Mouse (Mus musculus) megakaryocyte, embryonic 14.5 days (primary cell): ENCODE data around the gene Med18.

Source experiments
- FLI1 ChIP-seq: IDR thresholded peaks from 2 replicates; pipeline ENCODE4 v1.6.1; 2012; ENCODE audit warnings: low read length, inconsistent platforms, mixed read lengths
- GATA1 ChIP-seq: IDR thresholded peaks from 3 replicates; pipeline ENCODE4 v1.6.1; 2012; ENCODE audit warnings: mixed read lengths, low read length, inconsistent platforms, borderline replicate concordance

DNA sequence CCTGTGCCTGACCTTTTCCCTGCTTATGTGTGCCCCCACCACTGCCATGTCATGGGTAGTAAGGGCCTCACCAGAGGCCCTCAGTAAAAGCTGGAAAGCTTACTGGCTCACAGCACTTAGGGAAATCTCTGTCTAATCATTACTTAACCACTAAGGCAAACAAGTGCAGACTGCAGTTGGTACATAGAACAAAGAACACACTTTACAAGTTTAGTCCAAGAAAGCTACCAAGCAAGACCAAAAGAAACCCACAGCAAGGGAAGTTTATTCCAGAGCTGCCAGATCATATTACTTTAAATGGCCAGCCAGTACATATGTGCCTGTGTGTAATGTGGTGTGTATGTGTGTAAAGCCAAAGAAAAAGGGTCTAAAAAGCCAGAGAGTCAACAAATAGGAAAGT, 47.8 kb downstream of the Med18 start:
- TF ChIP-seq GATA1 (no peak), FLI1 (no peak)
